Mouse (Mus musculus): ENCODE results near the gene Vwa5b2. TPM values are rescaled to one million over a fixed set of nuclear protein-coding genes. Genes with fewer than 3 reads are reported as not detected.

Vwa5b2 gene
- polyA plus RNA-seq, 2 experiments, result 0.18 to 0.23 TPM

GRCm38 (mm10) chr16:20643911-20644310 lies 54.6 kb downstream of the Vwa5b2 start:
- H3K9me3 ChIP-seq (ENCODE audit: control insufficient read depth, low read length), result no peaks in the 10 kb centered on the region
- TF ChIP-seq EP300 (IDR thresholded peaks at IDR 0.05; ENCODE audit: low read depth), result no peak
- TF ChIP-seq CTCF (IDR thresholded peaks at IDR 0.05; ENCODE audit: low read depth), result no peak
- DNase-seq (ENCODE audit: low read depth in 3 of 3, low spot score in 3 of 3), result no peak
- no peaks in the 10 kb centered on the region for H3K36me3 ChIP-seq (replicated peaks; ENCODE audit: control insufficient read depth, insufficient read depth, low read depth)
- H3K27me3 ChIP-seq (ENCODE audit: control insufficient read depth, insufficient read depth, low read length), result no peaks in the 10 kb centered on the region
- H3K27ac ChIP-seq, result no peak overlapping the region
- no peak overlapping the region for H3K4me2 ChIP-seq (ENCODE audit: low read depth)
- ATAC-seq (ENCODE audit: insufficient read depth), result no peak
- H3K4me3 ChIP-seq (ENCODE audit: insufficient read depth in 1 of 2, low read depth in 2 of 2, low read length in 2 of 2), result no peak overlapping the region
- H3K9ac ChIP-seq (replicated peaks), result no peak overlapping the region
- 61% methylated on average over 7 of the region's 7 CpGs for WGBS (ENCODE audit: insufficient replicate concordance)
- no peaks in the 10 kb centered on the region for H3K4me1 ChIP-seq (replicated peaks; ENCODE audit: control insufficient read depth in 2 of 2, insufficient read depth in 2 of 2, low read length in 1 of 2)

DNA sequence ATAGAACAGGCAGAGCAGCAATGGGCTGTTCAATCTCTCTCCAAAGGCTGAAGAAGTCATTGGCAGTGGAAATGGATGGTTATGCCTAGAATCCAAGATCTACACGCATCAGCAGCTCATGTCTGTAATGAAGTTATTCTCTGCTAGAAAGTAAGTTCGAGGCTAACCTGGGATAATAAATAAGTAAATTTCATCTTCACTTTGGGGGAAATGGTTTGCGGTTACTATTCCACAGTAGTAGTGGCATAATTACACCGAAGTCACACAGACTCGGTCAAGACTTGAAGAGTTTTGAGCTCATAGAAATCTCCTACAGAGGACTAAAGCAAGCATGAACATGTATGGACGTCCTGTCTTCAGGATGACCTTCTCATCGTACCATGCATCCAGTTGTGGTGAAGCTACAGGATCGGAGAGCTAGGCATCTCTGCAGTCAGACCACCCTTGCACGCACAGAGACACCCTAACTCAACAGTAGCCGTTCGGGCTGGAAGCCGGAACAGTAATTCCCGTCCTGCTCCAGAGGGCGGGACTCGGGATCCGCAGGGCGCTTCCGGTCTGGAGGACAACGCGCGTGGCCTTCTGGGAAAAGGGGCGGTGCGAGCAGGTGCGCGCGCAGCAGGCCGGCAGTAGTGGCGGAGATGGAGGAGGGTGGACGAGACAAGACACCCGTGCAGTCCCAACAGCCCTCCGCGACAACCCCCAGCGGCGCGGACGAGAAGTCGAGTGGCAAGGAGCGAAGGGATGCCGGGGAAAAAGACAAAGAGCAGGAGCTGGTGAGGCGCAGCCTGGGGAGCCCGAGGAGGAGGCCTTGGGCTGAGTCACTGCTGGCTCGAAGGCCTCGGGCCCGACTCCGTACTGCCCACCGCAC lies 62.0 kb downstream of the Vwa5b2 start, which contains the start of gene Psmd2:
Gene Psmd2 (plus strand): TSS at position 577 of the 871 bp plus-strand sequence.
- DNase-seq (ENCODE audit: low read depth in 3 of 3, low spot score in 3 of 3), result peak; percentile 85 to 86 (median 86)
- peaks cover 7% of the 10 kb centered on the region in 2 experiments; a peak in 3 of 4 replicates for H3K4me1 ChIP-seq (replicated peaks; ENCODE audit: control insufficient read depth in 2 of 2, insufficient read depth in 2 of 2, low read length in 1 of 2)
- no peaks in the 10 kb centered on the region for H3K27me3 ChIP-seq (ENCODE audit: control insufficient read depth, insufficient read depth, low read length)
- WGBS (ENCODE audit: insufficient replicate concordance), result 1% methylated on average over 46 of the region's 46 CpGs
- H3K4me3 ChIP-seq (ENCODE audit: insufficient read depth in 1 of 2, low read depth in 2 of 2, low read length in 2 of 2), result peak within 1 kb of the TSS; percentile 80 to 96
- H3K27ac ChIP-seq, result peak within 1 kb of the TSS; percentile 51
- peak within 1 kb of the TSS; percentile 82 for H3K9ac ChIP-seq (replicated peaks)
- H3K4me2 ChIP-seq (ENCODE audit: low read depth), result peak within 1 kb of the TSS; percentile 69
- no peaks in the 10 kb centered on the region for H3K9me3 ChIP-seq (ENCODE audit: control insufficient read depth, low read length)
- TF ChIP-seq EP300 (IDR thresholded peaks at IDR 0.05; ENCODE audit: low read depth) (no peak), CTCF (IDR thresholded peaks at IDR 0.05; ENCODE audit: low read depth) (peak; percentile 34)
- peak; percentile 97 for ATAC-seq (ENCODE audit: insufficient read depth)
- peaks cover 17% of the 10 kb centered on the region for H3K36me3 ChIP-seq (replicated peaks; ENCODE audit: control insufficient read depth, insufficient read depth, low read depth)

- peak overlapping the region; percentile 82 for H3K9ac ChIP-seq (replicated peaks)
- peak overlapping the region; percentile 69 for H3K4me2 ChIP-seq (ENCODE audit: low read depth)
- H3K27me3 ChIP-seq (ENCODE audit: control insufficient read depth, insufficient read depth, low read length), result no peaks in the 10 kb centered on the region
- H3K9me3 ChIP-seq (ENCODE audit: control insufficient read depth, low read length), result no peaks in the 10 kb centered on the region
- H3K4me3 ChIP-seq (ENCODE audit: insufficient read depth in 1 of 2, low read depth in 2 of 2, low read length in 2 of 2), result peak overlapping the region; percentile 80 to 96
- H3K36me3 ChIP-seq (replicated peaks; ENCODE audit: control insufficient read depth, insufficient read depth, low read depth), result peaks cover 23% of the 10 kb centered on the region
- no peak for TF ChIP-seq CTCF (IDR thresholded peaks at IDR 0.05; ENCODE audit: low read depth)
- no peak overlapping the region; the same call in 1 of the 2 replicates for H3K27ac ChIP-seq
- peaks cover 7% of the 10 kb centered on the region in 2 experiments; a peak in 3 of 4 replicates for H3K4me1 ChIP-seq (replicated peaks; ENCODE audit: control insufficient read depth in 2 of 2, insufficient read depth in 2 of 2, low read length in 1 of 2)
- DNase-seq (ENCODE audit: low read depth in 3 of 3, low spot score in 3 of 3), result no peak
- WGBS (ENCODE audit: insufficient replicate concordance), result 7% methylated on average over 12 of the region's 12 CpGs
- peak; percentile 39; the same call in 1 of the 2 replicates for ATAC-seq (ENCODE audit: insufficient read depth)
Measured at GRCm38 (mm10) chr16:20651947-20652310, 62.7 kb downstream of the Vwa5b2 start.

GRCm38 (mm10) chr16:20653315-20653714 lies 64.0 kb downstream of the Vwa5b2 start:
- Histone ChIP-seq H3K9ac (replicated peaks) (no peak overlapping the region), H3K36me3 (replicated peaks; ENCODE audit: control insufficient read depth, insufficient read depth, low read depth) (peaks cover 35% of the 10 kb centered on the region), H3K4me2 (ENCODE audit: low read depth) (peak overlapping the region; percentile 69), H3K4me3 (ENCODE audit: insufficient read depth in 1 of 2, low read depth in 2 of 2, low read length in 2 of 2) (no peak overlapping the region), H3K9me3 (ENCODE audit: control insufficient read depth, low read length) (no peaks in the 10 kb centered on the region), H3K27me3 (ENCODE audit: control insufficient read depth, insufficient read depth, low read length) (no peaks in the 10 kb centered on the region), H3K4me1 (replicated peaks; ENCODE audit: control insufficient read depth in 2 of 2, insufficient read depth in 2 of 2, low read length in 1 of 2) (peaks cover 7% of the 10 kb centered on the region in 2 experiments; a peak in 3 of 4 replicates), H3K27ac (no peak overlapping the region)
- 50% methylated on average over 2 of the region's 2 CpGs for WGBS (ENCODE audit: insufficient replicate concordance)
- ATAC-seq (ENCODE audit: insufficient read depth), result no peak
- no peak for TF ChIP-seq EP300 (IDR thresholded peaks at IDR 0.05; ENCODE audit: low read depth)
- no peak for TF ChIP-seq CTCF (IDR thresholded peaks at IDR 0.05; ENCODE audit: low read depth)
- no peak for DNase-seq (ENCODE audit: low read depth in 3 of 3, low spot score in 3 of 3)

MicroRNA genes within 50 kb of the gene (microRNA counts, 519-probe panel; counts per million panel counts)
- 4,166 counts per million, percentile 17 among the panel's probes with 10 or more counts for microRNA mmu-miR-1224

Small RNA genes within 50 kb of the gene (microRNA-seq; reads per million reads assigned to microRNA genes)
- gene Mir1224, result not detected

Other genes starting within 250 kb of the Vwa5b2 start
- gene Abcc5, start 163.1 kb upstream of the Vwa5b2 start, polyA plus RNA-seq (2012; rRNA removed), result 22.8 and 26.2 TPM in 2 replicates
- 14.5 and 15.7 TPM in 2 replicates for gene Abcc5, start 163.1 kb upstream of the Vwa5b2 start, polyA plus RNA-seq (2014; fragmentation: Nextera tagmentation; extraction: Ambion mirVana)
- gene Eif2b5, start 90.7 kb upstream of the Vwa5b2 start, polyA plus RNA-seq (2012; rRNA removed), result 19.6 and 23.3 TPM in 2 replicates
- 39.0 and 44.1 TPM in 2 replicates for gene Eif2b5, start 90.7 kb upstream of the Vwa5b2 start, polyA plus RNA-seq (2014; fragmentation: Nextera tagmentation; extraction: Ambion mirVana)
- 7.3 and 8.8 TPM in 2 replicates for gene Dvl3, start 72.5 kb upstream of the Vwa5b2 start, polyA plus RNA-seq (2012; rRNA removed)
- 4.9 and 5.0 TPM in 2 replicates for gene Dvl3, start 72.5 kb upstream of the Vwa5b2 start, polyA plus RNA-seq (2014; fragmentation: Nextera tagmentation; extraction: Ambion mirVana)
- 259 and 268 TPM in 2 replicates for gene Ap2m1, start 54.0 kb upstream of the Vwa5b2 start, polyA plus RNA-seq (2012; rRNA removed)
- gene Ap2m1, start 54.0 kb upstream of the Vwa5b2 start, polyA plus RNA-seq (2014; fragmentation: Nextera tagmentation; extraction: Ambion mirVana), result 364 and 392 TPM in 2 replicates
- 14.3 and 15.0 TPM in 2 replicates for gene Abcf3, start 40.9 kb upstream of the Vwa5b2 start, polyA plus RNA-seq (2012; rRNA removed)
- 19.5 and 24.4 TPM in 2 replicates for gene Abcf3, start 40.9 kb upstream of the Vwa5b2 start, polyA plus RNA-seq (2014; fragmentation: Nextera tagmentation; extraction: Ambion mirVana)
- 9.4 and 10.3 TPM in 2 replicates for gene Eef1akmt4, start 22.1 kb downstream of the Vwa5b2 start, polyA plus RNA-seq (2012; rRNA removed)
- 18.1 and 20.7 TPM in 2 replicates for gene Eef1akmt4, start 22.1 kb downstream of the Vwa5b2 start, polyA plus RNA-seq (2014; fragmentation: Nextera tagmentation; extraction: Ambion mirVana)
- gene Gm49333, start 22.1 kb downstream of the Vwa5b2 start, polyA plus RNA-seq (2012; rRNA removed), result 0.04 and 0.08 TPM in 2 replicates
- not detected in 2 replicates for gene Gm49333, start 22.1 kb downstream of the Vwa5b2 start, polyA plus RNA-seq (2014; fragmentation: Nextera tagmentation; extraction: Ambion mirVana)
- gene Alg3, start 22.3 kb downstream of the Vwa5b2 start, polyA plus RNA-seq (2012; rRNA removed), result 9.3 and 12.7 TPM in 2 replicates
- gene Alg3, start 22.3 kb downstream of the Vwa5b2 start, polyA plus RNA-seq (2014; fragmentation: Nextera tagmentation; extraction: Ambion mirVana), result 21.7 and 23.6 TPM in 2 replicates
- 0.32 and 0.38 TPM in 2 replicates for gene Camk2n2, start 31.8 kb downstream of the Vwa5b2 start, polyA plus RNA-seq (2012; rRNA removed)
- 0.19 and 0.32 TPM in 2 replicates for gene Camk2n2, start 31.8 kb downstream of the Vwa5b2 start, polyA plus RNA-seq (2014; fragmentation: Nextera tagmentation; extraction: Ambion mirVana)
- gene Ece2, start 40.4 kb downstream of the Vwa5b2 start, polyA plus RNA-seq (2012; rRNA removed), result 0.08 TPM in 1 of 2 replicates, not detected in the other
- 0.04 TPM in 1 of 2 replicates, not detected in the other for gene Ece2, start 40.4 kb downstream of the Vwa5b2 start, polyA plus RNA-seq (2014; fragmentation: Nextera tagmentation; extraction: Ambion mirVana)
- gene Psmd2, start 62.2 kb downstream of the Vwa5b2 start, polyA plus RNA-seq (2012; rRNA removed), result 61.5 and 89.2 TPM in 2 replicates
- gene Psmd2, start 62.2 kb downstream of the Vwa5b2 start, polyA plus RNA-seq (2014; fragmentation: Nextera tagmentation; extraction: Ambion mirVana), result 162 and 165 TPM in 2 replicates
- 76.0 and 101 TPM in 2 replicates for gene Eif4g1, start 78.8 kb downstream of the Vwa5b2 start, polyA plus RNA-seq (2012; rRNA removed)
- gene Eif4g1, start 78.8 kb downstream of the Vwa5b2 start, polyA plus RNA-seq (2014; fragmentation: Nextera tagmentation; extraction: Ambion mirVana), result 65.1 and 76.7 TPM in 2 replicates
- 1.0 and 1.4 TPM in 2 replicates for gene Fam131a, start 103.8 kb downstream of the Vwa5b2 start, polyA plus RNA-seq (2012; rRNA removed)
- 1.3 TPM in 2 replicates for gene Fam131a, start 103.8 kb downstream of the Vwa5b2 start, polyA plus RNA-seq (2014; fragmentation: Nextera tagmentation; extraction: Ambion mirVana)
- 21.5 and 30.1 TPM in 2 replicates for gene Polr2h, start 128.2 kb downstream of the Vwa5b2 start, polyA plus RNA-seq (2012; rRNA removed)
- gene Polr2h, start 128.2 kb downstream of the Vwa5b2 start, polyA plus RNA-seq (2014; fragmentation: Nextera tagmentation; extraction: Ambion mirVana), result 45.4 and 49.6 TPM in 2 replicates
- 16.7 and 20.9 TPM in 2 replicates for gene Clcn2, start 128.3 kb downstream of the Vwa5b2 start, polyA plus RNA-seq (2012; rRNA removed)
- 4.9 and 5.6 TPM in 2 replicates for gene Clcn2, start 128.3 kb downstream of the Vwa5b2 start, polyA plus RNA-seq (2014; fragmentation: Nextera tagmentation; extraction: Ambion mirVana)
- 0.42 and 0.71 TPM in 2 replicates for gene Chrd, start 143.7 kb downstream of the Vwa5b2 start, polyA plus RNA-seq (2012; rRNA removed)
- gene Chrd, start 143.7 kb downstream of the Vwa5b2 start, polyA plus RNA-seq (2014; fragmentation: Nextera tagmentation; extraction: Ambion mirVana), result 0.21 and 0.24 TPM in 2 replicates
- 2.8 and 3.6 TPM in 2 replicates for gene Thpo, start 145.0 kb downstream of the Vwa5b2 start, polyA plus RNA-seq (2012; rRNA removed)
- gene Thpo, start 145.0 kb downstream of the Vwa5b2 start, polyA plus RNA-seq (2014; fragmentation: Nextera tagmentation; extraction: Ambion mirVana), result 3.6 and 3.7 TPM in 2 replicates

Measured in liver, embryonic 14.5 days (tissue).